Mouse (Mus musculus): ENCODE results near the gene Trp53rka. TPM values are rescaled to one million over a fixed set of nuclear protein-coding genes. Genes with fewer than 3 reads are reported as not detected.

The Trp53rka gene
- polyA plus RNA-seq, 1 experiment from 2014 or later = 42.5 TPM

DNA sequence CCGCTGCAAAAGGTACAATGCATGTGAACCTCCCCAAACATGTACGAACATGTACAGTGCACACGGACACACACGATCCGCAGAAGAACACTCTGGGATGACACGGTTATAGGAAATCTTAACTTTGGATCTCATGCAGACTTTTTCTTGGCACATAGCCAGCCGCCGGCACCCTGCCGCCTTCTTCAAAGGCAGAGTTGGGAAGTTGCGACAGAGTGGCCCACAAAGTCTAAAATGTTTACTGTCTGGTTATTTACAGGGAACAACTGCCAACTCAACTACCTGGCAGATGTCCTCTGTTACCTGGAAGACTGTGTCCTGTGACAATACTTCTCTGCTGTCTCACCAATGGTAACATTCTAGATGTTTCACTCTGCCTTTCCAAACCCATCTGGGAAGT lies 50.1 kb downstream of the Trp53rka start:
- no peak overlapping the region for H3K4me2 ChIP-seq (replicated peaks; ENCODE audit: low read depth, low read length)
- H3K9me3 ChIP-seq (ENCODE audit: control insufficient read depth, low read length) = no peaks in the 10 kb centered on the region
- H3K36me3 ChIP-seq (ENCODE audit: control insufficient read depth, insufficient read depth, low read length) = no peaks in the 10 kb centered on the region
- no peaks in the 10 kb centered on the region for H3K4me1 ChIP-seq (ENCODE audit: control insufficient read depth, insufficient read depth, low read length)
- no peak overlapping the region for H3K27ac ChIP-seq (ENCODE audit: low read depth, low read length)
- no peak for ATAC-seq (ENCODE audit: low FRiP score, low TSS enrichment)
- H3K4me3 ChIP-seq (ENCODE audit: low read length) = no peak overlapping the region
- 78% methylated on average over 10 of the region's 10 CpGs for WGBS
- no peak overlapping the region for H3K9ac ChIP-seq (ENCODE audit: low read depth, low read length)
- H3K27me3 ChIP-seq (ENCODE audit: control insufficient read depth, insufficient read depth, low read length) = no peaks in the 10 kb centered on the region

GRCm38 (mm10) chr2:165441613-165442012 lies 51.5 kb downstream of the Trp53rka start:
- WGBS = 58% methylated on average over 4 of the region's 4 CpGs
- Histone ChIP-seq H3K27ac (ENCODE audit: low read depth, low read length) (no peak overlapping the region), H3K9ac (ENCODE audit: low read depth, low read length) (no peak overlapping the region), H3K4me3 (ENCODE audit: low read length) (no peak overlapping the region), H3K4me1 (ENCODE audit: control insufficient read depth, insufficient read depth, low read length) (no peaks in the 10 kb centered on the region), H3K27me3 (ENCODE audit: control insufficient read depth, insufficient read depth, low read length) (no peaks in the 10 kb centered on the region), H3K4me2 (replicated peaks; ENCODE audit: low read depth, low read length) (no peak overlapping the region), H3K9me3 (ENCODE audit: control insufficient read depth, low read length) (no peaks in the 10 kb centered on the region), H3K36me3 (ENCODE audit: control insufficient read depth, insufficient read depth, low read length) (no peaks in the 10 kb centered on the region)
- no peak for ATAC-seq (ENCODE audit: low FRiP score, low TSS enrichment)

Other genes starting within 250 kb of the Trp53rka start
- gene Slc35c2, start 205.5 kb downstream of the Trp53rka start, polyA plus RNA-seq (2014; fragmentation: Nextera tagmentation; extraction: Ambion mirVana) = 35.4 and 54.1 TPM in 2 replicates
- gene Elmo2, start 166.8 kb downstream of the Trp53rka start, polyA plus RNA-seq (2014; fragmentation: Nextera tagmentation; extraction: Ambion mirVana) = 56.9 and 84.1 TPM in 2 replicates
- gene Zfp663, start 124.6 kb downstream of the Trp53rka start, polyA plus RNA-seq (2014; fragmentation: Nextera tagmentation; extraction: Ambion mirVana) = 0.67 and 0.88 TPM in 2 replicates
- 7.9 and 13.9 TPM in 2 replicates for gene Zfp334, start 105.1 kb downstream of the Trp53rka start, polyA plus RNA-seq (2014; fragmentation: Nextera tagmentation; extraction: Ambion mirVana)
- 0.07 and 0.09 TPM in 2 replicates for gene Ocstamp, start 92.9 kb downstream of the Trp53rka start, polyA plus RNA-seq (2014; fragmentation: Nextera tagmentation; extraction: Ambion mirVana)
- 0.24 and 0.42 TPM in 2 replicates for gene Slc13a3, start 20.1 kb downstream of the Trp53rka start, polyA plus RNA-seq (2014; fragmentation: Nextera tagmentation; extraction: Ambion mirVana)
- 3.0 and 6.9 TPM in 2 replicates for gene Slc2a10, start 10.5 kb upstream of the Trp53rka start, polyA plus RNA-seq (2014; fragmentation: Nextera tagmentation; extraction: Ambion mirVana)
- 7.0 and 10.4 TPM in 2 replicates for gene Eya2, start 101.7 kb upstream of the Trp53rka start, polyA plus RNA-seq (2014; fragmentation: Nextera tagmentation; extraction: Ambion mirVana)

All from kidney, embryonic 14.5 days (tissue).